Mouse (Mus musculus): ENCODE measurements around the gene Olfr1419. TPM values are rescaled to one million over a fixed set of nuclear protein-coding genes. Genes with fewer than 3 reads are reported as not detected.
"Not testable (repeated sequence)": the region's sequence is repeated elsewhere in the genome, so short reads cannot be mapped to it uniquely, and the experiment has no call there.

The Olfr1419 gene
- total and polyA plus RNA-seq, 2 experiments from 2014 or later, result not detected

- TF ChIP-seq CTCF (IDR thresholded peaks at IDR 0.05; ENCODE audit: low read depth), result no peak
- peak overlapping the region; percentile 74; the same call in 1 of the 2 replicates for H3K9ac ChIP-seq
- H3K36me3 ChIP-seq (ENCODE audit: insufficient read depth), result peaks cover 4% of the 10 kb centered on the region; the same call in 1 of the 2 replicates
- peak overlapping the region; percentile 97 for H3K4me3 ChIP-seq (ENCODE audit: low read depth, low read length)
- H3K27me3 ChIP-seq (ENCODE audit: insufficient read depth, low read length), result no peaks in the 10 kb centered on the region
- WGBS, result 93% methylated on average over 5 of the region's 5 CpGs
- peaks cover 11% of the 10 kb centered on the region for H3K4me1 ChIP-seq (ENCODE audit: insufficient read depth)
- ATAC-seq (no peak), DNase-seq (no peak)
- H3K9me3 ChIP-seq (ENCODE audit: low read length), result no peaks in the 10 kb centered on the region
- H3K27ac ChIP-seq (ENCODE audit: low read depth, low read length), result no peak overlapping the region
- H3K4me2 ChIP-seq (ENCODE audit: low read depth), result peak overlapping the region; percentile 83
Measured at GRCm38 (mm10) chr19:11911021-11911420, 36.1 kb upstream of the Olfr1419 start.

GRCm38 (mm10) chr19:11886265-11886664 lies 11.4 kb upstream of the Olfr1419 start, which contains the start of gene Olfr1420:
Gene Olfr1420 (plus strand): TSS chr19:11886565.
- ATAC-seq, result no peak
- 49% methylated on average over 1 of the region's 1 CpGs for WGBS
- no peak within 1 kb of the TSS for H3K4me2 ChIP-seq (ENCODE audit: low read depth)

GRCm38 (mm10) chr19:11878404-11878803 lies 3.5 kb upstream of the Olfr1419 start:
- not testable (repeated sequence) for H3K4me3 ChIP-seq (ENCODE audit: low read depth, low read length); H3K27ac ChIP-seq (ENCODE audit: low read depth, low read length); H3K4me1 ChIP-seq (ENCODE audit: insufficient read depth); DNase-seq; H3K9me3 ChIP-seq (ENCODE audit: low read length); ATAC-seq; H3K9ac ChIP-seq; H3K4me2 ChIP-seq (ENCODE audit: low read depth); H3K27me3 ChIP-seq (ENCODE audit: insufficient read depth, low read length); H3K36me3 ChIP-seq (ENCODE audit: insufficient read depth)
- 69% methylated on average over 22 of the region's 22 CpGs for WGBS

More at GRCm38 (mm10) chr19:11886265-11886664, 11.4 kb upstream of the Olfr1419 start, which contains the start of gene Olfr1420:
- H3K4me3 ChIP-seq (ENCODE audit: low read depth, low read length), result no peak within 1 kb of the TSS
- H3K4me1 ChIP-seq (ENCODE audit: insufficient read depth), result no peaks in the 10 kb centered on the region
- TF ChIP-seq CTCF (IDR thresholded peaks at IDR 0.05; ENCODE audit: low read depth), result no peak
- no peak for DNase-seq
- no peaks in the 10 kb centered on the region for H3K27me3 ChIP-seq (ENCODE audit: insufficient read depth, low read length)
- H3K36me3 ChIP-seq (ENCODE audit: insufficient read depth), result no peaks in the 10 kb centered on the region
- no peaks in the 10 kb centered on the region for H3K9me3 ChIP-seq (ENCODE audit: low read length)
- H3K27ac ChIP-seq (ENCODE audit: low read depth, low read length), result no peak within 1 kb of the TSS
- H3K9ac ChIP-seq, result no peak within 1 kb of the TSS

GRCm38 (mm10) chr19:11867837-11868236 lies 7.1 kb downstream of the Olfr1419 start:
- WGBS, result 83% methylated on average over 2 of the region's 2 CpGs
- H3K4me1 ChIP-seq (ENCODE audit: insufficient read depth), result no peaks in the 10 kb centered on the region
- H3K4me2 ChIP-seq (ENCODE audit: low read depth), result no peak overlapping the region
- H3K4me3 ChIP-seq (ENCODE audit: low read depth, low read length), result no peak overlapping the region
- TF ChIP-seq CTCF (IDR thresholded peaks at IDR 0.05; ENCODE audit: low read depth), result no peak
- no peak for DNase-seq
- no peaks in the 10 kb centered on the region for H3K9me3 ChIP-seq (ENCODE audit: low read length)
- no peak overlapping the region for H3K9ac ChIP-seq
- ATAC-seq, result no peak
- H3K27ac ChIP-seq (ENCODE audit: low read depth, low read length), result no peak overlapping the region
- no peaks in the 10 kb centered on the region for H3K27me3 ChIP-seq (ENCODE audit: insufficient read depth, low read length)
- H3K36me3 ChIP-seq (ENCODE audit: insufficient read depth), result no peaks in the 10 kb centered on the region

- Histone ChIP-seq H3K27me3 (ENCODE audit: insufficient read depth, low read length) (no peaks in the 10 kb centered on the region), H3K9ac (no peak within 1 kb of the TSS), H3K36me3 (ENCODE audit: insufficient read depth) (no peaks in the 10 kb centered on the region), H3K4me2 (ENCODE audit: low read depth) (no peak within 1 kb of the TSS), H3K4me1 (ENCODE audit: insufficient read depth) (no peaks in the 10 kb centered on the region), H3K27ac (ENCODE audit: low read depth, low read length) (no peak within 1 kb of the TSS), H3K4me3 (ENCODE audit: low read depth, low read length) (no peak within 1 kb of the TSS), H3K9me3 (ENCODE audit: low read length) (no peaks in the 10 kb centered on the region)
- TF ChIP-seq CTCF (IDR thresholded peaks at IDR 0.05; ENCODE audit: low read depth), result no peak
- 100% methylated on average over 1 of the region's 1 CpGs for WGBS
- DNase-seq, result no peak
- ATAC-seq, result no peak
Measured at GRCm38 (mm10) chr19:11860966-11861365, 13.9 kb downstream of the Olfr1419 start, which contains the start of gene Olfr1418. Gene Olfr1418 (minus strand): TSS chr19:11861066.

GRCm38 (mm10) chr19:11856506-11856905 lies 18.4 kb downstream of the Olfr1419 start:
- H3K4me2 ChIP-seq (ENCODE audit: low read depth), result no peak overlapping the region
- WGBS, result 78% methylated on average over 6 of the region's 6 CpGs
- no peaks in the 10 kb centered on the region for H3K4me1 ChIP-seq (ENCODE audit: insufficient read depth)
- H3K36me3 ChIP-seq (ENCODE audit: insufficient read depth), result no peaks in the 10 kb centered on the region
- H3K27ac ChIP-seq (ENCODE audit: low read depth, low read length), result no peak overlapping the region
- H3K4me3 ChIP-seq (ENCODE audit: low read depth, low read length), result no peak overlapping the region
- no peak for ATAC-seq
- DNase-seq, result no peak
- no peaks in the 10 kb centered on the region for H3K9me3 ChIP-seq (ENCODE audit: low read length)
- H3K9ac ChIP-seq, result no peak overlapping the region
- TF ChIP-seq CTCF (IDR thresholded peaks at IDR 0.05; ENCODE audit: low read depth), result no peak
- no peaks in the 10 kb centered on the region for H3K27me3 ChIP-seq (ENCODE audit: insufficient read depth, low read length)

- Histone ChIP-seq H3K9ac (no peak overlapping the region), H3K27me3 (ENCODE audit: insufficient read depth, low read length) (no peaks in the 10 kb centered on the region), H3K4me1 (ENCODE audit: insufficient read depth) (no peaks in the 10 kb centered on the region), H3K36me3 (ENCODE audit: insufficient read depth) (no peaks in the 10 kb centered on the region), H3K4me2 (ENCODE audit: low read depth) (no peak overlapping the region), H3K4me3 (ENCODE audit: low read depth, low read length) (no peak overlapping the region), H3K9me3 (ENCODE audit: low read length) (no peaks in the 10 kb centered on the region), H3K27ac (ENCODE audit: low read depth, low read length) (no peak overlapping the region)
- ATAC-seq, result no peak
- no peak for TF ChIP-seq CTCF (IDR thresholded peaks at IDR 0.05; ENCODE audit: low read depth)
- WGBS, result 88% methylated on average over 2 of the region's 2 CpGs
- no peak for DNase-seq
Measured at GRCm38 (mm10) chr19:11854821-11855220, 20.1 kb downstream of the Olfr1419 start.
